Mouse (Mus musculus): ENCODE data around the gene Cbs. TPM values are rescaled to one million over a fixed set of nuclear protein-coding genes. Genes with fewer than 3 reads are reported as not detected.

The Cbs gene
- total RNA-seq (2023), result 0.51 to 3.5 TPM in 2 of 4 replicates, not detected in the others

GRCm38 (mm10) chr17:31636942-31637811, at the start of gene Cbs:
Gene Cbs (minus strand): TSS chr17:31637238.

DNA sequence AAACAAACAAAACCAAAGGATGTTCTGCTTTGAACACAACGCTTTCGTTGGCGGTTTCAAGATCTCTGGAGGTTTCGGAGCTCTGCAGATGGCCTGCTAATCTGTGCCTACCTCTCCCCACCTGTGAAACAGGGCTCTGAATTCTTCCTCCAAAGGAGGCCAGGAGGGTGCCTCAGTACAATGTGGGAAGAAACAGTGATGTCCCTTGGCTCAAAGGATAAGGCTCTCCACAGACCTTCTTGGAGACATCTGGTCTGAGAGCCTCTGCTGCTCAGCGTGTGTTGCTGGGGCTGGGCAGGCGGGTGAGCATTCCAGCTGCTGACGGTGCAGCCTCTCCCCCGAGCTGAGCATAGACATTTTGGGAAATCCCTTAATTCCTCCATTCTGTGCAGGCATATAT, 40.5 kb upstream of the Cbs start, which contains the start of gene Cryaa:
Gene Cryaa, plus strand, starts transcription at position 301 of the 400 bp plus-strand sequence.

DNA sequence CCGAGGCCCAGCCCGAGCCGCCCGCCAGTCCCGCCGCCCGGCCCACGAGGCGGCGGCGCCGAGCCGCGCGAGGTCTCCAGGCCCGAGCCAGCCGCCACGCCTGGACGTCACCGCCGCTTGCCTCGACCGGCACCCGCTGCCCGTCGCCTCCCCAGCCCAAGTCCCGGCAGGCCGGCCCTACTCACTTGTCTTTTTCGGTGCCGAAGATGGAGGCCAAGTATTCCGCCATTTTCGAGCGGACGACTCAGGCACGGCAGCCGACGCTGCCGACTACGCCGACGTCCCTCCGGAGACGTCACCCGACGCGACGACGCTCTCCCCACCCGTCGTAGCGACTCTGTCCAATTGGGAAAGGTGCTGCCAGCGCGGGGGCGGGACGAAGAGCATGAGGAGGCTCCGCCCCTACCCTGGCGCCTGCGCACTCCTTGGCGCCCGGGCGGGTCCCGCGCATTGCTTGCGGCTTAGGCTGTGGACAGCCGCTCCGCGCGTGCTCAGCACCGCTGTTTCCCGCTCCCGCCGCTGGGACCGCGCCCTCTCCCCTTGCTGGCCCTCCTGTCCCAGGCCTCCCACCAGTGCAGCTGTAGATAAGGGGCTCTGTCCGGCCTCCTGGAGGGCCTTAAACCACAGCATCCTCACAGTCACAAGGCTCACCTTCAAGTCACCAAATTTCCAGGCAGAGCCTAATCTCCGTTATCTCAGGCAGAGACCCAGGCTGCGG, 21.6 kb upstream of the Cbs start, which contains the start of gene U2af1:
Gene U2af1, minus strand, starts transcription at position 425 of the 718 bp plus-strand sequence.

DNA sequence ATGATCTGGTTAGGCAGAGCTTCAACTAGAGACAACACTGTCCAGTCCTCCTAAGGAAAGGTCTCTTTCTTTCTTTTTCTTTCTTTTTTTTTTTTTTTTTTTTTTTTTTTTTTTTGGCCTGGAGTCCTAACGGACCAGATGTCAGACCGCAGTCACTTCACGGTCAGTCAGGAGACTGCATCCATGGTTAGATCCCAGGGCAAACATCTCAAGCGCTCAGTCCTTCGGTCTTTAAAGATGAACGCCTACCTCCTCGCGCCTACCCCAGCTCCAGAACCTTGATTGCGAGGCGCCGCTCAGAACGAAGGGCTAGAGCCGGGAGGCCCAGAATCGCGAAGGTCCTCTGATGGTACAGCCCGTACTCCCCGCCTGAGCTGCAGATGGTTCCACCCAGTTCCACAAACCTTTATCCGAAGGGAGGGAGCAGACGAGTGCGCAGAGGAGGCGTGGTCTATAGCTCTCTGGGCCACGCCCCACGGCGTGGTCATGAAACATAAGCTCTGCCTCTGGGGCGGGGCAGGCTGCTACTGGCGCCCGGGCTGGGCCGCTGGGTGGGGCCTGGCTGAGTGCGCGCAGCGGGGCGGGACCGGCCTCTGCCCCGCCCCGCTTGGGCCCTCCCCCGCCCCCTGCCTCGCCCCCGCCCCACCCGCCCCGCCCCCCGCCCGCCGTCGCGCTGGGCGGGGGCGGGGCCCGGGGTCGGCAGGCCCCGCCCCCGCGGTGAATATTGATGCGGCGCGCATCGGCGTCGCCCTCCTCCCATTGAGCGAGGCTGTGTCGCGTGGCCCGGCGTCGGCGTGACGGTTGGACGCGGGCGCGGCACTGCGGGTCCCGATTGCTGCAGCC, 72.8 kb downstream of the Cbs start, which contains the start of gene Pknox1:
Gene Pknox1, plus strand, starts transcription at position 720 of the 843 bp plus-strand sequence.

Other genes starting within 250 kb of the Cbs start
- 40.3 to 44.2 TPM (median 42.3 TPM) in 4 replicates for gene Wdr4, start 117.3 kb downstream of the Cbs start, total RNA-seq (2023)
- gene Ndufv3, start 117.1 kb downstream of the Cbs start, total RNA-seq (2023), result 82.8 to 96.1 TPM (median 90.8 TPM) in 4 replicates
- 34.4 to 48.6 TPM (median 37.6 TPM) in 4 replicates for gene Pknox1, start 72.5 kb downstream of the Cbs start, total RNA-seq (2023)
- gene U2af1, start 21.7 kb upstream of the Cbs start, total RNA-seq (2023), result 345 to 362 TPM (median 356 TPM) in 4 replicates
- gene Cryaa, start 40.6 kb upstream of the Cbs start, total RNA-seq (2023), result not detected in 4 replicates
- gene Sik1, start 218.6 kb upstream of the Cbs start, total RNA-seq (2023), result 722 to 784 TPM (median 756 TPM) in 4 replicates